Mouse (Mus musculus) mature B cell (primary cell): ENCODE results near the gene Pom121l2.

ENCODE experiments used
- in situ Hi-C: fragments of 300-500 bp; cut with MboI; formaldehyde crosslinking; loops from 2 replicates; pipeline ENCODE4 v1.14.3; 2019

Gene Pom121l2

DNA sequence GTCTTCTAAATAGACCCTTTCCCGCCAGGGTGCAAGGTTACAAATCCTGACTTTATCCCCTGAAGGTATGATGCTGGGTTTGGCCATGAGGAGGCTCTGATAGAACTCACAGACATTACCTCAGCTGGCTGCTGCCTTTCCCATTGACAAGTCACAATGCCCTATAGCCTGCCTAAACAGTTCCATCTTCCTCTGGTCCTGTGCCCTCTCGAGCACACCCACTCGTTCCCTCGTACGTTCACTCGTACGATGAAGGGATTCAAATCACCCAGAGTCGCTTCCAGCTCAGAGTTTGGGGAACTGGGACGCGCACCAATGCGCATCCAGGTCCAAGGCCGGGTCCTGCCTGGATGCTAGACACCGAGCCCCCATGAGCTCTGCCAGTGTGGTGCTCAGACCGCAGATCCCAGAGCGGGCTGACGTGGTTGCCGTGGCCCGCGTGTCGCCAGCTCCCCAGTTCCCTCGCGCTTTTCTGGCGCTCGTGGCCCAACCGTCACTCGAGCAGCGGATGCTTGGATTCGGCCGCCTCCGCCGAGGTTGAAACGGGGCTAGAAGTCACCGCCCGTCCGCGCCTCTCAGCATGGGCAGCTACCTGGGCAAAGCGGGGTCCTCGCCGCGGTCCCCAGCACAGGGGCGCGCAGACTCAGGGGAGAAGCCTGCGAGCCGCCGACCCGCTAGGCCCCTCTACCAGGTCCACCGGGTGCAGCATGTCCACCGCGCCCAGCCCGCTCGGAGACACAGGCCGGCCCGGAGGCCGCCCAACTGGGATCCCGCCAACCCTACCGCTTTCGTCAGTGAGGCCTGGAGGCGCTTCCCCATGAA is at the start of gene Pom121l2:
Gene Pom121l2 (plus strand): TSS at position 214 of the 822 bp plus-strand sequence.
- in situ Hi-C loops = no loop called here

DNA sequence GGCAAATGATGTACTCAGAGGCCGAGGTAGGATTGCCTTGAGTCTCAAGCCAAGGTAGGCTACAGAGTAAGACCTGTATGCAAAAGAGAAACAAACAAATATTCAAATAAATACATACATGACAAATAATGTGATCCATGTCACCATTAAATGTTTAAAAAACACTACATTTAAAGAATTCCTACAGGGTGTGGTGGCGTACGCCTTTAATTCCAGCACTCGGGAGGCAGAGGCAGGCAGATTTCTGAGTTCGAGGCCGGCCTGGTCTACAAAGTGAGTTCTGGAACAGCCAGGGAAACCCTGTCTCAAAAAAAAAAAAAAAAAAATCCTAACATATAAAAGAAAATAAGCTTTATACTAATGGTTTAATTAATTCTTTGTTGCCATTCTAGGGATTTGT is 49.3 kb upstream of the Pom121l2 start:
- in situ Hi-C loops = no loop called here

DNA sequence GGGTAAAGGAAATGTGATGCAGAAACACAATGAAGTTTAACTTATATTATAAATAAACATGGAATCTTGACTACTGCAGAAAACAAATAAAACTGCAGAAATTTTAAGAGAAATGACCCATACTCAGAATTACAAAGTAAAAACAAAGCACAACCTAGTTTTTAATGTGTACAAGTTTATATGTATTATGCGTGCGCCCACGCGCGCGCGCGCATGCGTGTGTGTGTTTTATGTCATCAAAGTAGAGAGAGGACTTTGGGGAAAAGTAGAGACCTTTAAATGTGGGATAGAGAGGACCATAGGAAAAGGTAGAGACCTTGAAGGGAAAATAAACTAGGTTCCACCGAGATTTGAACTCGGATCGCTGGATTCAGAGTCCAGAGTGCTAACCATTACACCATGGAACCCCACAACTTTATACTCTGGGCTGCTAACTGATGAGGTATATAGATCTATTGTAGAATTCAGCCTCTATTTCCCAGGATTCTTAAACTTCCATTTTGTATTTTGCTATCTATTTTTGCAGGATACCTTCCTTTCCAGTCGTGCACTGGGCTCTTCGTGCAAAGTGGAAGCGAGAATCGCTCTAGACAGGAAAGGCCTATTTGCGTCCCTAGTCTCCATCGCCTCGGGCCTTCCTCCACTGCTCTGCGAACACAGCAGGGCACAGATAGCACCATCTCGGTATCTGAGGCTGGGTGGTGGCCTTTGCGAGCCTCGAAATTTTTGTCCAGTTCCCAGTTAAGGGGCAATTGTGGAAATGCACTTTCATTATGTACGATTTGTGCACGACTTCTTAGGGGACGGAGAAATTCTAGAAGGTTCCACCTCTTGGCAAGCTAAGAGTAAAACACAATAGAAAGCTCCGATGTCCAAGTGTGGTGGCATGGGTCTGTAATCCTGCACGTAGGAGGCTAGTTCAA is 47.1 kb upstream of the Pom121l2 start:
- in situ Hi-C loops = no loop called here

DNA sequence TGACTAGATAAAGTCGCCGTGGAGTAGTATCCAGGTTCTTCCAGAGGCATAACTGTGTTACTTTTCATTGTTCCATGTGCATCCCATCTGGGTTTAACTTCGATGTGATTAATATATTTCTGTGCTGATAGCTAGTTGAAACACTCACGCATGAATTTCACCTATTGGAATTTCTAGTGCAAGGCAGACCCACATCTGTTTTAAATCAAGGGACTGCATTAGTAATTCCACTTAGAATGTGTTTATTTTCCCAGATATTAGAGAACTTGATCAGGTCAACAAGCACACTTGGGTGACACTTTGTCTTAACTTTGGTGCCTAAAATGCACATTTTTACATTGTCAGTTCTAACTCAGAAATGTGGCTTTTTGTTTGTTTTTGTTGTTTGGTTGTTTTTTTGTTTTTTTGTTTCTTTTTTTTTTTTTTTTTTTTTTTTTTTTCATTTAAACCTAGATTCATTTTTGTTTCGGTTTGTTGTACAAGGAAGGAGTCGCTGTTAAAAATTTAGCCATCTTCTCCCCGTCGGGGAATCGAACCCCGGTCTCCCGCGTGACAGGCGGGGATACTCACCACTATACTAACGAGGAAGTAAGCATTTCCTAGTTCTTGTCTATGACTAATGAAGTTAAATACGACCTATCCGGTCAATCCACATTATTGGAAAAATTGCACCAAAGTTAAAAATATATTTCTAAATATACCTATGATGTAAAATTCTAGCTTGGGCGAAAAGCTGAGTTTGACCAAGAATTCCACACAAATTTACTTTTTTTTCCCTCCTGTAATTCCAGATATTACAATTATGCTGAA is 45.8 kb upstream of the Pom121l2 start:
- in situ Hi-C loops = no loop called here

DNA sequence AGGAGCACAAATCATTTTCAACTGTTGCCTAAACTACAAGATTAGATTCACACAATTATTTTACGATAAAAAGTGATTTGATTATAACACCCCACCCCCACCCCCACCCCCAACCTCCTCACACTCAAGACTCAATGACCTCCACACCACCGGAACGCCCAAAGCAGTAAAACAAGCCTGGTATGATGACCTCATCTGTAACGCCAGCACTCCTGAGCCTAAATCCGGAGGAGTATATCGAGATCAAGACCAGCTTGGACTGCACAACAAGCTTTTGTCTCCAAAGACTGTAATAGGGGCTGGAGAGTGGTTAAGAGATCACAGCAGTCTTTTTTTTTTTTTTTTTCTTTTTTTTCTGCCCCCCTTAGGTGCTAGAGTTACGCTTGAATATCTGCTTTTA is 45.2 kb upstream of the Pom121l2 start:
- in situ Hi-C loops = no loop called here

DNA sequence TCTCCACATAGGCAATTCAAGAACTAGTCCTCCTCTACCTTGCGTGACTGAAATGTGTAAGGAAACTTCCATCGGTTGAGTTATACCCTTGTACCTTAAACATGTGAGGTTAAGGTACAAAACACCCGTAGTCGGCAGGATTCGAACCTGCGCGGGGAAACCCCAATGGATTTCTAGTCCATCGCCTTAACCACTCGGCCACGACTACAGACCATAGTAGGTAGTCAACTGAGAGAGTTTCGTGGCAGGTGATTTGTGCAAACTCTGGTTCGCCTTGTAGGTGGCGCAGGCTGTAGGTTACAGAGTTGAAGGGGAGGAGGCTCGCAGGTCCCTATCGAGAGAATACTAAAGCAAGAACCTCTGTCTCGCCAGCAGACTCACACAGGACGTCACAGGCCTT is 44.0 kb upstream of the Pom121l2 start:
- in situ Hi-C loops = no loop called here

DNA sequence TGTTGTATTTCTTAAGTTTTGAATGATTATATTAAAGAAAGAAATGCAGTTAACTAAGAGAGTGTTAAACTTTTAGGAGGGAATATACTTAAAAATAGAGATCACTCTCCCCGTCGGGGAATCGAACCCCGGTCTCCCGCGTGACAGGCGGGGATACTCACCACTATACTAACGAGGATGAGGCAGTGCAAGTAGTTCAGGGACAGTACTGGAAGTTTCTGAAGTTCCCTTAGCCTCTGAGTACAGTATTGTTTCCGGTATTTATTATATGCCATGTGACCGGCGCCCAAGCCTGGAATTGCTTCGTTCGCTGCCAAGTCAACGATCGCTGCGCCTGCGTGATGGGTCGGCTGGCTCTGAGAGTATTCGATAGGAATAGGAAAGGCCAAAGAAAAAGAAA is 40.8 kb upstream of the Pom121l2 start:
- in situ Hi-C loops = loop anchor here (10.0 kb wide), 3 partner anchors 775 to 1575 kb away; no protein-coding TSS in a partner anchor

DNA sequence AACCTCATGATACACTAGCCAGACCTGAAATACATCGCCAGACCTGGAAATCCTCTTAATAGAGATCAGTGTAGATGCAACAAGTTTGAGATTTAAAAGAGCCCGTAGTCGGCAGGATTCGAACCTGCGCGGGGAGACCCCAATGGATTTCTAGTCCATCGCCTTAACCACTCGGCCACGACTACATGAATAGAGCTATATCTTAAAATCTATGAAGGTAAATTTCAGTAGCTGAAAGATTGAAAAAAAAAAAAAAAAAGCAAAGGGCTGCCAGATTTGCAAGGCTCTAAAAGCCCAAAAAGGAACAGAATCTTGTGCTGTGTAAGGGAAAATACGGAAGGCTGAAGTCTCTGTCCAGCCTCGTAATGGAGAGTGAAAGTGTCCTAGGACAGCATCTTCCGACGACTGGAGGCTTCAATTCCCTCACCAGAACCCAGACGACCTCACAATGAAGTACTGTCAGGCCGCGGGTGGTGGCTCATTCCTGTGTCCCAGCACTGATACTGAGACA is 40.1 kb upstream of the Pom121l2 start:
- in situ Hi-C loops = loop anchor here (10.0 kb wide), 3 partner anchors 776 to 1574 kb away; no protein-coding TSS in a partner anchor

DNA sequence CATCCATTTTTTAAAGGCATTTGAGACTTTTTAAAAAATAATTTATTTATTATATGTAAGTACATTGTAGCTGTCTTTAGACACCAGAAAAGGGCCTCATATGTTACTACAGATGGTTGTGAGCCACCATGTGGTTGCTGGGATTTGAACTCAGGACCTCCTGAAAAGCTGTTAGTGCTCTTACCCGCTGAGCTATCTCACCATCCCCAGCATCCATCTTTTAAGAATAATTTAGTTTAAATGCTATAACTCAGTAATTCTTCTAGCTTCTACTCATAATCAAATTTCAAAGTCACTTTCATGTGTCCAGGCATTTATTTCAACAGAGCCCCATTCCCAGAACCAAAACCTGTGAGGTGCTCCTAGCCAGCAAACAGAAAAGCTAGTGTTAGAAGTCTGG is 37.4 kb upstream of the Pom121l2 start:
- in situ Hi-C loops = loop anchor here (10.0 kb wide), 3 partner anchors 779 to 1571 kb away; no protein-coding TSS in a partner anchor

DNA sequence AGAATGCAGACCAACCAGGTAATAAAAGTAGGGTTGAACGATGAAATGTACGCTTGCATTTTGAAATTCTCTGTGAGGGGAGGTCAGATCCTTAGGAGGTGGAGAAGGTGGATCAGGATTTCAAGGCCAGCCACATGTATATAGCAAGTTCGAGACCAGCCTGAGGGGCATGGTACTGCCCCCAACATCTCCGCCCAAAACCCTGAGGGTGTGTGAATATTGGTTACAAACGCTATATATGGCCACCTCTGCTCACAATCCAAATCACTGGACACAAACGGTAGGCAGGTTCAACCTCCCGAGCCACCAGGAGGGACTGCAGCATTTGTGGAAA is 36.4 kb upstream of the Pom121l2 start:
- in situ Hi-C loops = loop anchor here (10.0 kb wide), 3 partner anchors 780 to 1570 kb away; no protein-coding TSS in a partner anchor

DNA sequence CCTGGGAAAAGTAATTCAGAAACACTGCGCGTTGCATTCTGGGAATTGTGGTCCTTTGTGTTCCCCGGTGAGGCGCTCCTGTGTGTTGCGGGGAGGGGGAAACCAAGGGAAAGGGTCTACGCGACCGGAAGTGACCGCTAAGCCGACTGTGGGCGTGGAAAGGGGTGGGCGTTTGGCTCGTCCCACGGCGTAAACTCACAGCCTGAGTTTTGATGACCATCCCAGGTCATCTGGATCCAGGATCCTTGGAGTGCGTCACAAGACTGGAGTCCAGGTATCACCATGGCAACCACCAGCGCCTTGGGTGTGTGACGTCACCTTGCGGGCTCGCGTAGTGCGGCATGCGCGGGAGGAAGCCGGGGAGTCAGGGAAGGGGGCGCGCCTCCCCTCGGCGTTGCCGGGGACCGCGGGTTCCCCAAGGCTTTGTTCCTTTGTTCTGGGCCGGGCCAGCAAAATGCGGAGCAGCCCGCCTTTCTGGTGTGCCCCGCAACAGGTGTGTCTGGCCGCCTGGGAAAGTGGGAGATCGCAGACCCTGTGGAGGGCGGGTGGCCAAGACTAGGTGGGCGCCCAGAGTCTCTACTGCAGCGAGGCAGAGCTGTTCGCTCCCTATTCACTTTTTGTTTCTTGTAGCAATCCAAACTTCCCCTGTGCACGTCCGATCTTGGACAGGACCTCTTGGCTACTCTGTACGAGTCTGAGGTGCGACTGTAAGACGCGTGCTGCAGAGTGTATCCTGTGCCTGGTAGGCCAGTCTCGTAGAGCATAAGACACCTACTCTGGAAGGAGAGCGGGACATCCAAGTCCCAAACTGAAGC is 35.9 kb upstream of the Pom121l2 start, which contains the start of gene Zfp184:
Gene Zfp184 (plus strand): TSS at position 169 of the 815 bp plus-strand sequence.
- in situ Hi-C loops = loop anchor here (10.0 kb wide), 3 partner anchors 780 to 1570 kb away; no protein-coding TSS in a partner anchor

DNA sequence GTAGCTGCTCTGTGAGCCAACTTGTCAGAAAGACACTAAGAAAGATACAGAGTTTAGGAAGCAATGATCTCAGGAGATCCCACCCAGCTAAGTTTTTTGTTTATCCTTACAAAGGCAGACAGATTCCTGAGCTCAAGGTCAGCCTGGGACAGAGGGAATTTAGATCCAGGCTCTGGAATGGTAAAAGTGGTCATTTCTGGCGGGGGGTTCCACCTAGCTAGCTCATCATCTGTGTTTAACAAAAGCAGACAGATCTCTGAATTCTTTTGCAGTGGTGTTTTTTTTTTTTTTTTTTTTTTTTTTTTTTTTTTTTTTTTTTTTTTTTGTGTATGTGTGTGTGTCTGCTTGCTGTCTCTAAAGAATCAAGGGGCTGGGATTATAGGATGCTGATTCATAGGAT is 11.7 kb upstream of the Pom121l2 start:
- in situ Hi-C loops = no loop called here

DNA sequence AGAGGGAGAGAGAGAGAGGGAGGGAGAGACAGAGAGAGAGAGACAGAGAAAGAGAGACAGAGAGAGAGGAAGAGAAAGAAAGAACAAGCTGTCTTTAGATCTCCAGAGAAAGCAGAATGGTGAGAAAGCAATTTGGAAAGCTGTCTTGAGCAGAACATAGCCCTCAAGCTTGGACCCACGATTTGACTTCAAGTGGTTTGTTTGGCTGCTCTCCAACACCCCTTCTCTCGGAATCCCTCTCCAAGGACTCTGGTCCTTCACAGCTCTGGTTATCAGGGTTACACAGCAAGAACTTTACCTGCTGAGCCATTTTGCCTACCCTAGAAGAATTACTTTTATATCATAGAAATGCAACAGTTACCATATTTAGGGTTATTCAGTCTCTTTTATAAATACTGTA is 11.2 kb upstream of the Pom121l2 start:
- in situ Hi-C loops = loop anchor here (10.0 kb wide), 1 partner anchor 55 kb away; no protein-coding TSS in a partner anchor

DNA sequence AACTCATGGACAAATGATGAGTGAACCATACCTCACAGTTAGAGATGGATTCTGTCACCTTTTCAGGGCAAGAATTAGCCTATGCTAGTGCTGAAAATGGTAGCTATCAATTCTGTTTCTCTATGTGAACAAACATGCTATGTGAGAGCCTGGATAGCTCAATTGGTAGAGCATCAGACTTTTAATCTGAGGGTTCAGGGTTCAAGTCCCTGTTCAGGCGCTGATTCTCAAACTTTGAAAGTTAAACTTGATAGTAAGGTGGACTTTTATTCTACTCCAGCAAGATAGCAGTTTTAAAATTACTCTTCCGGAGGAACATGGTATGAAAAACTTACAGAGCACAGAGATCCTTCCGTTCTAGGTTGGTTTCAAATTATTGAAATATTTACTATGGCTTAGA is 9.4 kb upstream of the Pom121l2 start:
- in situ Hi-C loops = loop anchor here (10.0 kb wide), 1 partner anchor 53 kb away; no protein-coding TSS in a partner anchor

DNA sequence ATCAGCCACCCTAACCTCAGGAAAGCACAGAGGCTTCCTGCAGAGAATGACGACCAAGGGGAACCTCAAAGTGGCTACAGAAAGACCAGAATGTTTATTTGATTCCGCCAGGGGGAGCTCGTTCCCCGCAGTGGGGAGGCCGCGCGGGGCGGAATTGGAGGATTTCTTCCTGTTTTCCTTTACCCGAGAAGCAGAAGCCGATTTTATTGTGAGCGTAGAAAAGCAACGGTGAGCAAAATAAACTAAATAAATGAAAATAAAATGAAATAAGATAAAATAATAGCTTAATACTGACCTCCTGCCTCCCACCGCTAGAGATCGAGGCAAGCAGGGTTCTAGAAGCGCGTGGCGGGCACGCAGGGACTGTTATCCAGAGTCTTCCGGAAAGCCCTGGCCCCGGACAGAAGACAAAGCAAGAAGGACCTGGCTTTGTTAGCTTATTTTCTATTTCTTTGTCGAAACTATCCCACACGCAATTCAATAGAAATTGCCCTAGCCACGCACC is 6.7 kb upstream of the Pom121l2 start:
- in situ Hi-C loops = loop anchor here (10.0 kb wide), 1 partner anchor 51 kb away; no protein-coding TSS in a partner anchor

DNA sequence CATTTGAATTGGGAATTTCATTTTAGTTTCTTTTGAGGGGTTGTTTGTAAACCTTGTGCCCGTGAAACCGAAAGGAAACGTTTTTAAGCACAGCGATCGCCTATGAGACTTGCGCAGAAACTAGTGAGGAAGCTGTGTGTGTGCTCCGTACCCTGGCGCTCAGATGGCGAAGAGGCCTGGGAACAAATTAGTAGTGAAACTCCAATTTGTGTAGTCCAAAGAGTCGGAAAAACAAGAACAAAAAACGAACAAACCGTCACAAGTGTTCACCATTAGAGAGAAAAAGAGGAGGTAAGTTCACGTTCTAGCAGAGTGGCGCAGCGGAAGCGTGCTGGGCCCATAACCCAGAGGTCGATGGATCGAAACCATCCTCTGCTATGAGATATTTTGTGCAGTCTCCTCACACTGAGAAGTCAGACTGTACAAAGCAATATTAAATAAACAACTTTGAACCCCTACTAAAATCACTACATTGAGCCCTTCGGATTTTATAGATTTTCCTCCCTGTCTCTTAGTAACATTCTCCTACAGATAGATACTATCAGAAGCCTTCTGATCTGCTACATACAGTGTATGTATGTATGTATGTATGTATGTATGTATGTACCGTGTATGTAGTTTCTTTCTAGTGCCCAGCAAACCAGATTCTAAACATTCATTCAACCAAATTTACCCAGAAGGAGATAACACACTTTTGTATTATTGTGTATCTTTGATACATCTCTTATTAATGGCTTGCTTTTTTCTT is 6.1 kb upstream of the Pom121l2 start:
- in situ Hi-C loops = loop anchor here (10.0 kb wide), 1 partner anchor 50 kb away; no protein-coding TSS in a partner anchor

DNA sequence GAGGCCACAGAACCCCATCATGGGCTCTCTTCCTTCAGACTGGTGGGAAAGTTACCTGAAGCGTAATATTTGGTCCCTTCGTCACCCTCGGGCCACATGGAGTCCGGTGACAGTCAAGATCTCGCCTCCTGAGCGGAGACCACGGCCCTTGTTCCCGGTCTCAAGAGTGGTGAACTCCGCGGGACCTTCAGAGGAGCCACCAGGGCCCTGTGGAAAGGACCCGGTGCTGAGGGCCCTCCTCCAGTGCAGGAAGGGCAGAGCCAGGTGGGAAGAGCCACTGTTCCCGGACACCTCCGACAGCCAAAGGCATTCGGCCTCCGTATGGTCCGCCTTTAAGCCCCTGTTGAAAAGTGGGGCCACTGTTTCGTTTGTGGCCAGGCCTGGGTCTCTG is 804 bp downstream of the Pom121l2 start:
- in situ Hi-C loops = no loop called here

DNA sequence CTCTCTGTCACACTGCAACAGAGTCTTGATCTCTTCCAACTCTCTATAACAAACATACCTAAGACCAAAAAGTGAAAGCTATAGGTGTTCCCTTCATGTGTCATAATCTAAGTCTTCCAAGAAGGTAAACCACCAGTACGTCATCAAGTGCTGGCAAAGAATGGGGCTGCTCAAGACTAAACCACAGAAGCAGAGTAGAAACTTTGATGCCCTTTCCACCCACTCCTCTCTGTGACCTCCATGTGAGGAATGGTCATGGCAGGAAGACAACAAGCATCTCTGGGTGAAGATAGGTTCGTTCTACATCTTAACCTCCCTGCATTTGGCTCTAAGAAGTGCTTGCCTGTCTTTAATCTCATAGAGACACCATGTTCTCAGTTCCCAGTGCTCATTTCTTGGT is 3.5 kb downstream of the Pom121l2 start:
- in situ Hi-C loops = no loop called here

DNA sequence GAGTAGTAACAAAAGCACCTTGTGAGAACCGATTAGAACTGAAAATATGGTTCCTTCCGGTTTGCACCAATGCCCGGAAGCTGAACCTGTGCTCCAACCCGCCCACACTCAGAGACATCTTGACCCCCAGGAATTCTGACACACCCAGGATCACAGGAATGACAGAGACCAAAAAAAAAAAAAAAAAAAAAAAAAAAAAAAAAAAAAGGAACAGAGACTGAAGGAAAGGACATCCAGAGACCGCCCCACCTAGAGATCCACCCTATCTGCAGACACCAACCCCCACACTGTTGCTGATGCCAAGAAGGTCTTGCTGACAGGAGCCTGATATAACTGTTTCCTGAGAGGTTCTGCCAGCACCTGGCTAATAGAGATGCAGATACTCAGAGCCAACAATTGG is 11.6 kb downstream of the Pom121l2 start:
- in situ Hi-C loops = no loop called here
